Mouse (Mus musculus) CH12.LX (cell line): ENCODE measurements around the gene Ltn1. TPM values are rescaled to one million over a fixed set of nuclear protein-coding genes. Genes with fewer than 3 reads are reported as not detected.

Experiments
- DNase-seq: peaks from one replicate; pipeline ENCODE4 v3.0.0-alpha.2; 2013; ENCODE audit errors: extremely low read depth
- H3K27ac ChIP-seq: 2 replicates; pipeline ENCODE4 v1.5.1; 2012; ENCODE audit warnings: low read depth, mild to moderate bottlenecking, control low read depth, moderate library complexity; ENCODE audit not compliant: insufficient read depth
- H3K27me3 ChIP-seq: replicated peaks from 2 replicates; pipeline ENCODE3; 2012; ENCODE audit warnings: inconsistent platforms
- H3K36me3 ChIP-seq, 2 experiments: replicated peaks in 1 of 2; 2 replicates each; pipeline versions ENCODE3 to v1.6.1; 2012; ENCODE audit warnings: inconsistent platforms in 1 of 2, low read length in 1 of 2, mild to moderate bottlenecking in 1 of 2, mixed read lengths in 1 of 2, moderate library complexity in 1 of 2; ENCODE audit not compliant: control insufficient read depth in 1 of 2, insufficient read depth in 1 of 2
- H3K4me1 ChIP-seq, 2 experiments: 2 replicates each; pipeline ENCODE4 v1.6.1; 2012; ENCODE audit warnings: inconsistent platforms in 1 of 2, moderate library complexity in 1 of 2; ENCODE audit not compliant: insufficient read depth in 2 of 2, control insufficient read depth in 1 of 2
- H3K4me2 ChIP-seq: 2 replicates; pipeline ENCODE4 v1.6.1; 2012; ENCODE audit warnings: low read depth, mild to moderate bottlenecking, control low read depth; ENCODE audit not compliant: poor library complexity, insufficient read depth, severe bottlenecking
- H3K4me3 ChIP-seq, 3 experiments: fragments of 150-350 bp in 1 of 3; sonication (generic) in 1 of 3; replicated peaks in 1 of 3; 2 replicates each; pipeline versions ENCODE3 to v1.5.1; 2011 to 2012; ENCODE audit warnings: low read depth in 2 of 3, low read length in 2 of 3, mild to moderate bottlenecking in 2 of 3, moderate library complexity in 2 of 3, control low read depth in 1 of 3, improper control_type of control experiment in 1 of 3, inconsistent platforms in 1 of 3, mixed read lengths in 1 of 3; ENCODE audit not compliant: poor library complexity in 1 of 3
- H3K79me2 ChIP-seq: replicated peaks from 2 replicates; pipeline ENCODE4 v1.6.1; 2012; ENCODE audit warnings: mild to moderate bottlenecking, moderate library complexity; ENCODE audit not compliant: control insufficient read depth, poor library complexity, insufficient read depth, severe bottlenecking; ENCODE audit errors: extremely low read depth
- H3K9ac ChIP-seq: 2 replicates; pipeline ENCODE4 v1.6.1; 2012; ENCODE audit warnings: low read depth, mild to moderate bottlenecking, control low read depth, moderate library complexity; ENCODE audit not compliant: insufficient read depth
- H3K9me3 ChIP-seq: replicated peaks from 2 replicates; pipeline ENCODE3; 2012; ENCODE audit warnings: low read length, inconsistent platforms, mixed read lengths
- CHD1 ChIP-seq: IDR thresholded peaks from 2 replicates; pipeline ENCODE4 v1.6.1; 2012; ENCODE audit warnings: low read depth, low read length, improper control_type of control experiment, inconsistent platforms
- CTCF ChIP-seq, 2 experiments: IDR thresholded peaks in 1 of 2; conservative IDR thresholded peaks in 1 of 2; 2 replicates each; pipeline ENCODE4 v1.5.1; 2011 to 2012; ENCODE audit warnings: low read depth in 2 of 2, low read length in 2 of 2, improper control_type of control experiment in 1 of 2, inconsistent platforms in 1 of 2, mild to moderate bottlenecking in 1 of 2, moderate library complexity in 1 of 2
- E2F4 ChIP-seq: IDR thresholded peaks from 2 replicates; pipeline ENCODE4 v1.6.1; 2011; ENCODE audit warnings: low read depth, low read length, improper control_type of control experiment; ENCODE audit not compliant: insufficient replicate concordance
- EP300 ChIP-seq: IDR thresholded peaks from 2 replicates; pipeline ENCODE4 v1.6.1; 2011; ENCODE audit warnings: low read length, improper control_type of control experiment
- ETS1 ChIP-seq: conservative IDR thresholded peaks from 2 replicates; pipeline ENCODE4 v1.6.1; 2012; ENCODE audit warnings: low read depth, mild to moderate bottlenecking, inconsistent platforms, low read length, improper control_type of control experiment, moderate library complexity
- HCFC1 ChIP-seq: IDR thresholded peaks from 2 replicates; pipeline ENCODE4 v1.6.1; 2012; ENCODE audit warnings: low read depth, mild to moderate bottlenecking, inconsistent platforms, low read length, improper control_type of control experiment
- IRF4 ChIP-seq: IDR thresholded peaks from 2 replicates; pipeline ENCODE4 v1.6.1; 2014; ENCODE audit warnings: low read depth, mild to moderate bottlenecking, inconsistent platforms, low read length, improper control_type of control experiment
- JUN ChIP-seq: IDR thresholded peaks from 2 replicates; pipeline ENCODE4 v1.6.1; 2011; ENCODE audit warnings: low read depth, mild to moderate bottlenecking, low read length, improper control_type of control experiment, moderate library complexity; ENCODE audit not compliant: insufficient read depth
- JUND ChIP-seq: conservative IDR thresholded peaks from 2 replicates; pipeline ENCODE4 v1.6.1; 2011; ENCODE audit warnings: low read depth, low read length, improper control_type of control experiment
- MAFK ChIP-seq: IDR thresholded peaks from 2 replicates; pipeline ENCODE4 v1.6.1; 2011; ENCODE audit warnings: low read length, improper control_type of control experiment; ENCODE audit not compliant: insufficient replicate concordance
- MAX ChIP-seq: IDR thresholded peaks from 2 replicates; pipeline ENCODE4 v1.6.1; 2011; ENCODE audit warnings: low read length, improper control_type of control experiment
- MAZ ChIP-seq: IDR thresholded peaks from 2 replicates; pipeline ENCODE4 v1.6.1; 2012; ENCODE audit warnings: low read depth, mild to moderate bottlenecking, inconsistent platforms, low read length, improper control_type of control experiment, moderate library complexity
- MEF2A ChIP-seq: IDR thresholded peaks from 2 replicates; pipeline ENCODE4 v1.6.1; 2014; ENCODE audit warnings: low read depth, mild to moderate bottlenecking, inconsistent platforms, low read length, improper control_type of control experiment, borderline replicate concordance
- MYC ChIP-seq: IDR thresholded peaks from 2 replicates; pipeline ENCODE4 v1.6.1; 2011; ENCODE audit warnings: low read depth, mild to moderate bottlenecking, improper control_type of control experiment, low read length
- NELFE ChIP-seq: IDR thresholded peaks from 2 replicates; pipeline ENCODE4 v1.6.1; 2011; ENCODE audit warnings: low read depth, low read length, improper control_type of control experiment
- NRF1 ChIP-seq: IDR thresholded peaks from 2 replicates; pipeline ENCODE4 v1.6.1; 2014; ENCODE audit warnings: low read depth, mild to moderate bottlenecking, inconsistent platforms, low read length, improper control_type of control experiment, moderate library complexity
- PAX5 ChIP-seq: IDR thresholded peaks from 2 replicates; pipeline ENCODE4 v1.6.1; 2012; ENCODE audit warnings: low read length, inconsistent platforms, mixed read lengths
- RCOR1 ChIP-seq: conservative IDR thresholded peaks from 2 replicates; pipeline ENCODE4 v1.6.1; 2012; ENCODE audit warnings: low read depth, mild to moderate bottlenecking, inconsistent platforms, low read length, improper control_type of control experiment
- SIN3A ChIP-seq: IDR thresholded peaks from 2 replicates; pipeline ENCODE4 v1.6.1; 2012; ENCODE audit warnings: low read length, improper control_type of control experiment, inconsistent platforms
- USF2 ChIP-seq: conservative IDR thresholded peaks from 2 replicates; pipeline ENCODE4 v1.6.1; 2011; ENCODE audit warnings: low read depth, low read length, improper control_type of control experiment
- ZC3H11A ChIP-seq: IDR thresholded peaks from 2 replicates; pipeline ENCODE4 v1.6.1; 2012; ENCODE audit warnings: low read depth, mild to moderate bottlenecking, inconsistent platforms, low read length, improper control_type of control experiment
- dilution Hi-C: fragments of 300-500 bp; cut with MboI; formaldehyde crosslinking; loops from 2 replicates; pipeline ENCODE4 v1.14.3; 2020; ENCODE audit warnings: low sequenced_read_pairs; ENCODE audit not compliant: extremely low pct_unique_long_range_greater_than_20kb, extremely low pct_ligation_motif_present
- in situ Hi-C: fragments of 300-500 bp; cut with MboI; formaldehyde crosslinking; loops from 3 replicates; pipeline ENCODE4 v1.14.3; 2019; ENCODE audit warnings: low sequenced_read_pairs, low pct_ligation_motif_present, low pct_unique_long_range_greater_than_20kb, mixed read lengths
- polyA plus RNA-seq: library from polyadenylated mRNA; unstranded; fragments of >175 nt; gene quantifications from 2 replicates; pipeline ENCODE4 v1.2.1, GENCODE M21; 2012; ENCODE audit warnings: low read depth; ENCODE audit not compliant: insufficient read length
- total RNA-seq, 2 experiments: library from RNA; depleted of rRNA; stranded (reverse); fragments of 300-350 nt in 1 of 2; fragments of >200 nt in 1 of 2; gene quantifications; 2 replicates each; pipeline ENCODE4 v1.2.3; 2012 to 2014

Ltn1 gene
- total and polyA plus RNA-seq, 3 experiments, result 21.5 to 34.6 (median 30.8) TPM

GRCm38 (mm10) chr16:87384366-87384765, 48.0 kb downstream of the Ltn1 start:
- H3K4me1 ChIP-seq, result no peaks in the 10 kb centered on the region
- H3K4me2 ChIP-seq, result no peak overlapping the region
- H3K4me3 ChIP-seq, result no peak overlapping the region
- no peaks in the 10 kb centered on the region for H3K27me3 ChIP-seq
- H3K79me2 ChIP-seq, result no peaks in the 10 kb centered on the region
- H3K9me3 ChIP-seq, result no peaks in the 10 kb centered on the region
- peaks cover 64 to 83% of the 10 kb centered on the region in 2 experiments for H3K36me3 ChIP-seq
- H3K27ac ChIP-seq, result no peak overlapping the region
- in situ Hi-C loops, result loop anchor here (25.0 kb wide), 1 partner anchor 1572 kb away; the partner anchor contains the start of gene Adamts1
- DNase-seq, result no peak
- TF ChIP-seq ZC3H11A (no peak), JUN (no peak), E2F4 (no peak), JUND (no peak), RCOR1 (no peak), NELFE (no peak), MAFK (no peak), USF2 (no peak), PAX5 (no peak), MEF2A (no peak), ETS1 (no peak), SIN3A (no peak)
- H3K9ac ChIP-seq, result no peak overlapping the region
- dilution Hi-C loops, result no loop called here

GRCm38 (mm10) chr16:87382996-87383395, 49.4 kb downstream of the Ltn1 start:
- Histone ChIP-seq H3K79me2 (no peaks in the 10 kb centered on the region), H3K4me3 (no peak overlapping the region), H3K27me3 (no peaks in the 10 kb centered on the region), H3K36me3 (peaks cover 62 to 82% of the 10 kb centered on the region in 2 experiments), H3K4me2 (no peak overlapping the region), H3K9ac (no peak overlapping the region), H3K9me3 (no peaks in the 10 kb centered on the region), H3K27ac (no peak overlapping the region), H3K4me1 (no peaks in the 10 kb centered on the region)
- DNase-seq, result no peak
- in situ Hi-C loops, result loop anchor here (25.0 kb wide), 1 partner anchor 1571 kb away; the partner anchor contains the start of gene Adamts1
- dilution Hi-C loops, result no loop called here
- no peak for TF ChIP-seq JUN
- TF ChIP-seq CTCF (conservative IDR thresholded peaks at IDR 0.05 in 1 of 2, IDR thresholded peaks at IDR 0.05 in 1 of 2; ENCODE audit: low read depth in 2 of 2, low read length in 2 of 2), result no peak
- TF ChIP-seq USF2, result no peak
- TF ChIP-seq MAFK, result no peak
- no peak for TF ChIP-seq CHD1
- TF ChIP-seq MAX, result no peak
- TF ChIP-seq MEF2A, result no peak
- no peak for TF ChIP-seq HCFC1
- TF ChIP-seq MAZ, result no peak
- TF ChIP-seq NRF1, result no peak
- no peak for TF ChIP-seq EP300
- TF ChIP-seq E2F4, result no peak
- no peak for TF ChIP-seq MYC
- TF ChIP-seq IRF4, result no peak
